11 mouse cellular contexts compared by ENCODE assay signal in the genomic region with DNA sequence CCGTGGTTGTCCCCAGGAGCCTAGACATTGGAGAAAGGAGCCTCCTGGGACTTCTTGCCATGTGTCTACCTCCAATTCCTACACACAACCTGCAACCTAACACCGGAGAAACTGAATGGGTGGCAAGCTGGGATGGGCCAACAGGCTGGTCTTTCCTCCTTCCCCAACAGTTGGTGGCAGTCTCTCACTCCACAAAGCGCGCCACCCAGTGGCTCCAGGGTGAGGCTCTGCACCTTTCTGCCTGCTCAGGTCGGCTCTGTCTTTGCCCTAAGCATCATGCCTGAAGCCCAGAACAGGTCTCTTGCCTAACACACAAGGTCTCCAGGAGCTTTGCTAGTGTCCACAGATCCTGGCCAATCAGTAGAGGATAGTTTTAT.
A peak's percentile ranks its signal among the peaks of the same experiment; 100 is the strongest.
DNase-seq lines count a peak whose midpoint lies in the region; ATAC-seq and TF ChIP-seq lines count a peak whose summit lies in the region.
"Had no signal": no experiment of that assay in that cellular context is flagged by ENCODE, and none has a peak within 500 bp of the region (broad histone marks: within the 10 kb centered on the region; RNA-seq: fewer than 3 reads in every experiment).

No protein-coding gene starts in this region.

- ATAC-seq in forebrain, postnatal 0 days: 0 out of 2 replicates have a peak, but pooled peaks have one; percentile 10
- 0 out of 2 replicates have a peak, but pooled peaks have one; percentile 15 for ATAC-seq in midbrain, embryonic 15.5 days (replicated peaks)

- H3K27ac ChIP-seq in left cerebral cortex, adult 2 months: no peak overlapping the region; the same call in 1 of the 2 replicates
- H3K27ac ChIP-seq in forebrain, postnatal 0 days (ENCODE audit: low read depth, low read length): peak overlapping the region; percentile 45; the same call in 1 of the 2 replicates
- peak overlapping the region; percentile 14; the same call in 1 of the 2 replicates for H3K27ac ChIP-seq in midbrain, embryonic 15.5 days

- WGBS in forebrain, postnatal 0 days: 33% methylated on average over 5 of the region's 5 CpGs
- WGBS in midbrain, embryonic 15.5 days: 51% methylated on average over 5 of the region's 5 CpGs

- no peaks in the 10 kb centered on the region for H3K9me3 ChIP-seq in forebrain, postnatal 0 days (ENCODE audit: low read length)
- no peaks in the 10 kb centered on the region for H3K9me3 ChIP-seq in midbrain, embryonic 15.5 days

- no peaks in the 10 kb centered on the region for H3K36me3 ChIP-seq in forebrain, postnatal 0 days (ENCODE audit: insufficient read depth)
- no peaks in the 10 kb centered on the region for H3K36me3 ChIP-seq in midbrain, embryonic 15.5 days (replicated peaks)

- H3K27me3 ChIP-seq in forebrain, postnatal 0 days (ENCODE audit: insufficient read depth, low read length): no peaks in the 10 kb centered on the region
- no peaks in the 10 kb centered on the region for H3K27me3 ChIP-seq in midbrain, embryonic 15.5 days (replicated peaks)
- H3K27me3 ChIP-seq: megakaryocyte, embryonic 14.5 days; Patski had no signal

- DNase-seq in left cerebral cortex, adult 2 months (ENCODE audit: extremely low spot score in 1 of 2, low spot score in 2 of 2): no peak
- no peak for DNase-seq in left cerebral cortex, postnatal 14 days (ENCODE audit: low spot score in 2 of 2)
- DNase-seq in cerebellum, adult 11-12 months: peak; percentile 42
- DNase-seq in forebrain, postnatal 0 days: peak; percentile 24
- DNase-seq in frontal cortex, postnatal 25 days (ENCODE audit: low spot score in 2 of 2): no peak
- DNase-seq in urinary bladder, postnatal 4 days (ENCODE audit: low spot score in 2 of 2): no peak
- DNase-seq in urinary bladder, postnatal 14 days (ENCODE audit: low spot score): no peak

- H3K4me3 ChIP-seq in left cerebral cortex, adult 2 months: no peak overlapping the region
- no peak overlapping the region for H3K4me3 ChIP-seq in forebrain, postnatal 0 days (ENCODE audit: low read depth, low read length)
- no peak overlapping the region for H3K4me3 ChIP-seq in midbrain, embryonic 15.5 days
- H3K4me3 ChIP-seq: megakaryocyte, embryonic 14.5 days had no signal

- H3K4me2 ChIP-seq in forebrain, postnatal 0 days (ENCODE audit: low read depth): no peak overlapping the region
- no peak overlapping the region for H3K4me2 ChIP-seq in midbrain, embryonic 15.5 days
- H3K4me2 ChIP-seq: heart, embryonic 11.5 days had no signal

- no peaks in the 10 kb centered on the region for H3K4me1 ChIP-seq in forebrain, postnatal 0 days (ENCODE audit: insufficient read depth)
- H3K4me1 ChIP-seq in midbrain, embryonic 15.5 days: no peaks in the 10 kb centered on the region; the same call in 1 of the 2 replicates
- H3K4me1 ChIP-seq: megakaryocyte, embryonic 14.5 days had no signal

- intact Hi-C loops in left cerebral cortex, adult 2 months (cut with DNase I): loop anchor here (2.0 to 5.0 kb wide), 2 partner anchors 91 to 165 kb away; no protein-coding TSS in a partner anchor
- intact Hi-C loops in left cerebral cortex, postnatal 14 days (cut with DNase I): loop anchor here (5.0 to 10.0 kb wide), 2 partner anchors 161 to 166 kb away; a partner anchor contains a TSS

- no peak overlapping the region for H3K9ac ChIP-seq in forebrain, postnatal 0 days
- no peak overlapping the region for H3K9ac ChIP-seq in midbrain, embryonic 15.5 days

- TF ChIP-seq CTCF in left cerebral cortex, adult 2 months (IDR thresholded peaks at IDR 0.05): peak; percentile 15; the same call in 1 of the 2 replicates
- TF ChIP-seq CTCF in forebrain, postnatal 0 days (IDR thresholded peaks at IDR 0.05; ENCODE audit: low read depth): peak; percentile 34

Comparison
In these comparisons a context has a peak if more than half of its experiments do, and no peak if none do; other contexts are left out.
1. DNase-seq: peak in cerebellum, adult 11-12 months (single experiment) and forebrain, postnatal 0 days (single experiment); none in left cerebral cortex, adult 2 months (0 of 2), left cerebral cortex, postnatal 14 days (0 of 2), frontal cortex, postnatal 25 days (0 of 2), urinary bladder, postnatal 4 days (0 of 2) and urinary bladder, postnatal 14 days (single experiment).